Mouse (Mus musculus) erythroblast, embryonic 14.5 days (primary cell): ENCODE results near the gene Dock4.

Source experiments
- GATA1 ChIP-seq: IDR thresholded peaks from 2 replicates; pipeline ENCODE4 v1.6.1; 2012; ENCODE audit warnings: low read length, inconsistent platforms, mixed read lengths
- TAL1 ChIP-seq: IDR thresholded peaks from 3 replicates; pipeline ENCODE4 v1.6.1; 2012; ENCODE audit warnings: low read length, inconsistent platforms, mixed read lengths

DNA sequence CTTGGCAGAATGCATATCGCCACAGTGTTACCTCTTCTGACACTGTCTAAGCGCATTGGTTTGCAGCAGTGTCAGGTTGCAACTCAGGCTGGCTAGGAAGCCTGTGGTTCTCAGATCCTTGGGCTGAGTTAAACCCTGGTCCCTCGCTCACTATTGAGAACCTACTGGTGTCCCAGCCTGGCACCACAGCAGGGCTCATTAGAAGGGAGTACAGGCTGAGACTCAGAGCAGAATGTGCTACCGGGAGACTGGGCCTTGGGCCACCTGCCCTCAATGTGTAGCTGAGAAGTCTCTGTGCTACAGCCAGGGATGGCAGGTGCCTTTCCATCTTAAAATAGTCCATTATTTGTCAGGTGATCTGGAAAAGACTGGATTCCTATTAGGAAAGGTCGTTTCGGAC, 18.5 kb downstream of the Dock4 start:
- TF ChIP-seq TAL1 (no peak), GATA1 (no peak)
